Mouse (Mus musculus) thymus, adult 2 months (tissue): Measurements from ENCODE around the gene Ranbp17. TPM values are rescaled to one million over a fixed set of nuclear protein-coding genes. Genes with fewer than 3 reads are reported as not detected.

Source experiments
- DNase-seq: peaks from one replicate; pipeline ENCODE4 v3.0.0; 2021
- H3K27ac ChIP-seq: fragments of 200-500 bp; 2 replicates; pipeline ENCODE4 v1.5.1; 2012; ENCODE audit warnings: low read length, control low read depth; ENCODE audit not compliant: control insufficient read depth, insufficient read depth
- H3K27me3 ChIP-seq: fragments of 200-500 bp; 2 replicates; pipeline ENCODE4 v1.6.1; 2012; ENCODE audit warnings: mild to moderate bottlenecking, low read length, moderate library complexity, mixed read lengths; ENCODE audit not compliant: control insufficient read depth, insufficient read depth
- H3K36me3 ChIP-seq: fragments of 200-500 bp; 2 replicates; pipeline ENCODE4 v1.6.1; 2012; ENCODE audit warnings: mild to moderate bottlenecking, low read length, moderate library complexity; ENCODE audit not compliant: control insufficient read depth, insufficient read depth
- H3K4me1 ChIP-seq: fragments of 200-500 bp; replicated peaks from 2 replicates; pipeline ENCODE4 v1.6.1; 2012; ENCODE audit warnings: low read length; ENCODE audit not compliant: control insufficient read depth, insufficient read depth
- H3K4me3 ChIP-seq: fragments of 200-500 bp; 2 replicates; pipeline ENCODE4 v1.5.1; 2012; ENCODE audit warnings: mild to moderate bottlenecking, low read length, control low read depth, moderate library complexity; ENCODE audit not compliant: control insufficient read depth, insufficient read depth
- CTCF ChIP-seq: fragments of 200-500 bp; IDR thresholded peaks from 2 replicates; pipeline ENCODE4 v1.5.1; 2012; ENCODE audit warnings: mild to moderate bottlenecking, control low read depth, low read length, moderate library complexity, borderline replicate concordance; ENCODE audit not compliant: control insufficient read depth, poor library complexity, insufficient read depth; ENCODE audit errors: extremely low read depth
- POLR2A ChIP-seq: fragments of 200-500 bp; IDR thresholded peaks from 2 replicates; pipeline ENCODE4 v1.6.1; 2012; ENCODE audit warnings: mild to moderate bottlenecking, low read length, control low read depth, moderate library complexity; ENCODE audit not compliant: control insufficient read depth, poor library complexity, insufficient read depth; ENCODE audit errors: extremely low read depth
- WGBS: fragments of 180-500 bp; shearing (Covaris S2); methylation state at CpG from one replicate; pipeline ENCODE4 v1.1.7; 2018; 5-methylcytosine and 5-hydroxymethylcytosine counted together
- polyA plus RNA-seq: library from polyadenylated mRNA; depleted of rRNA; stranded (reverse); fragments of >200 nt; gene quantifications from 2 replicates; pipeline ENCODE4 v1.2.3, GENCODE M21; 2012

Gene Ranbp17
- polyA plus RNA-seq, 1 experiment: 0.30 TPM

DNA sequence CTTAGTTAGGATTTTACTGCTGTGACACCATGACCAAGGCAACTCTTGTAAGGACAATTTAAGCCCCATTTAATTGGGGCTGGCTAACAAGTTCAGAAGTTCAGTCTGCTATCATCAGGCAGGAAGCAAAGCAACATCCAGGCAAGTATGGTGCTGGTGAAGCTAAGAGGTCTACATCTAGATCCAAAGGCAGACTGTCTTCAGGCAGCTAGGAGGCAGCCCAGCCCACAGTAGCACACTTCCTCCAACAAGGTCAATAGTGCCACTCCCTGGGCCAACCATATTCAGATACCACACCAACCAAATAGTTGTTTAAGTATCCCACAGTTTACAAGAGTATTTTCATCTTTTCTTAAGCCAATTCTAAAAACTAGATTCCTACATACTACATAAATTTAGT lies 4.1 kb downstream of the Ranbp17 start:
- no peaks in the 10 kb centered on the region for H3K36me3 ChIP-seq
- H3K4me3 ChIP-seq: no peak overlapping the region
- 0 out of 2 replicates have a peak, but pooled peaks cover 3% of the 10 kb centered on the region for H3K4me1 ChIP-seq
- H3K27me3 ChIP-seq: peaks cover 6% of the 10 kb centered on the region; the same call in 1 of the 2 replicates
- DNase-seq: no peak
- TF ChIP-seq POLR2A (no peak), CTCF (no peak)
- no peak overlapping the region for H3K27ac ChIP-seq

DNA sequence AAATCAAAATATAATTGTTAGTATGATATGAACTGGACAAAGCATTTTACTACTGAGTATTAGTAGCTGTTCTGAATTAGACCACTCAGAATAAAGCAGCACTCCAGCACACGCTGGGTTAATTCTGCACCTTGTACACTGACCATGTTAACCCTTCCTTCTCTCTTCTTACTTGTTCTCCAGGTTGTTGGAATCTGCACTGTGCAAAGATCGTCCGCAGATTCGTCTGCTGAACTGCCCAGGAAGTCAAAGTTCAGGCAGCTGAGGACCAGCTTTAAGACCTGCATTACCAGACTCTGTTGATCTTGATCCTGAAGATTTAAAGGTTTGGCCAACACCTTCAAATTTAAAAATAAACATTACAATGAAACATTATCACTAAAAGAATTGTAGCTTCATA lies 27.8 kb downstream of the Ranbp17 start:
- 95% methylated on average over 4 of the region's 4 CpGs for WGBS
- no peak for TF ChIP-seq POLR2A
- no peak for TF ChIP-seq CTCF
- no peak for DNase-seq
- H3K36me3 ChIP-seq: no peaks in the 10 kb centered on the region
- no peaks in the 10 kb centered on the region for H3K27me3 ChIP-seq
- H3K4me1 ChIP-seq: no peaks in the 10 kb centered on the region
- no peak overlapping the region for H3K4me3 ChIP-seq
- no peak overlapping the region for H3K27ac ChIP-seq

DNA sequence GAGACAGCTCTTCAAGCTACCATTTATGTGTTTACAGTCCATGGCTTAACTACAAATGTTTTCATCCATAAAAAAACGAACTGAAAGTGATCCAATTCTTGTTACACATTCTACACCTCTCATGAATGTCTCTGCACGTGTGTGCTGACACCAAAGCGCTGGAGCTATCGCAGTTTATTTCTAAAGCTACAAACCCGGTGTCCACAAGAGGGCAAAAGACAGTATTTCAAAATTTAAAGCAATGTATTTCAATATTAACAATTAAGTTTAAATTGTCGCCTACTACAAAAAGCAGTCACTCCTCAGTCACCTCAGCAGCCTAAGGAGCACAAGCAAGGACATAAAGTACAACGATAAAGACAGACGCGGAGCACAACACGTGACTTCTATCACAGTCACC lies 33.1 kb downstream of the Ranbp17 start:
- Histone ChIP-seq H3K4me1 (no peaks in the 10 kb centered on the region), H3K27ac (no peak overlapping the region), H3K4me3 (no peak overlapping the region), H3K27me3 (no peaks in the 10 kb centered on the region), H3K36me3 (no peaks in the 10 kb centered on the region)
- TF ChIP-seq POLR2A (no peak), CTCF (no peak)
- DNase-seq: no peak
- 90% methylated on average over 10 of the region's 10 CpGs for WGBS

DNA sequence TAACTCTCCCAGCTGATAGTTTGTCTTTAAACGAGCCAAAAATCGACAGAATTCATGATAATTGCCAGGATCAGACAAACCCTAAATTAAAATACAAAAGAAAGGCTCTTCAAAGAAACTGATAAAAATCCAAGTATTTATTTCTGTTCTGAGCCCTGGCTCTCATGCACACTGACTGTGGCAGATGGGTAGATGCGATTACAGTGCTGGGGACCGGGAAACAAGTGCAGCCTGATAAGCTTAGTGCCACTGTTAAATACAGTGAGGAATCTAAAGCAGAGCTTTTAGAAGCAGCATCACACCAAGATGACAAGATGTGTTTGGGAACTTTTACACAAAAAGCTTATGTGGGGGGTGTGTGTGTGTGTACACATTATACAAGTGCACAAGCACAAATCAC lies 34.3 kb downstream of the Ranbp17 start:
- TF ChIP-seq POLR2A: no peak
- TF ChIP-seq CTCF: no peak
- H3K27me3 ChIP-seq: no peaks in the 10 kb centered on the region
- no peak overlapping the region for H3K27ac ChIP-seq
- H3K36me3 ChIP-seq: no peaks in the 10 kb centered on the region
- H3K4me1 ChIP-seq: no peaks in the 10 kb centered on the region
- no peak overlapping the region for H3K4me3 ChIP-seq
- 96% methylated on average over 4 of the region's 4 CpGs for WGBS
- DNase-seq: no peak

DNA sequence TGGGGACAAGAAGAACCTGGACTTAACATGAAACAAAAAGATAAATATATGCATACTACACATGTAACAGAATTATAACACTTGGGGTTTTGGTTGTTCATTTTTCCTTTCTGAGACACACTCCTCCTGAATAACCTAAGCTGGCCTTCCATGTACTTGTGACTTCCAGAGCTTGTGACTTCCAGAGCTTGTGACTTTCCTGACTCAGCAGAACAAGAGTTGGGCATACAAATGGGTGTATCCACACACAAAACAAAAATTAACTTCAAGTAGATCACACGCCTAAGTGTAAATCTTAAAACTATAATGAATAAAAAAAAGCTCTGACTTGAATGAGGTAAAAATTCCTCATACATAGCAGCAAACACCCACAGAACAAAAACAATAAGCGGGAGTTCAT lies 36.9 kb downstream of the Ranbp17 start:
- DNase-seq: no peak
- H3K27ac ChIP-seq: no peak overlapping the region
- H3K27me3 ChIP-seq: no peaks in the 10 kb centered on the region
- H3K4me1 ChIP-seq: no peaks in the 10 kb centered on the region
- H3K36me3 ChIP-seq: no peaks in the 10 kb centered on the region
- 93% methylated on average over 2 of the region's 2 CpGs for WGBS
- TF ChIP-seq POLR2A (no peak), CTCF (no peak)
- no peak overlapping the region for H3K4me3 ChIP-seq

DNA sequence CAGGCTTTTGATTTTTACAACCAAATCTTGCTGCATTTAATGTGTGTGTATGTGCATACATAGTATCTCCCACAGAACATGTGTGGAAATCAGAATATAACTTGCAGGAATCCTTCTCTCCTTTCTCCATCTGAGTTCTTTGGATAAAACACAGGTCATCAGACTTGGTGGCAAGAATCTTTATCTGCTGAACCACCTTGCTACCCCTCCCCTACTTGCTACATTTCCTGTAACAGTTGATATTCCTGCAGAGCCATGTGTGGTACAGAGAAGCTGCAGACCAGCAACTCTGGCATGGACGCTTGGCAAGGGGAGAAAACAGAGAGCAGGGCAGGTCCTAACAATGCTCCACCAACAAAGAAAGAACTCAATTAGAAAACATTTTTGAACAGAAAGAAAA lies 52.4 kb downstream of the Ranbp17 start:
- H3K27ac ChIP-seq: no peak overlapping the region
- H3K4me3 ChIP-seq: no peak overlapping the region
- WGBS: 90% methylated on average over 1 of the region's 1 CpGs

DNA sequence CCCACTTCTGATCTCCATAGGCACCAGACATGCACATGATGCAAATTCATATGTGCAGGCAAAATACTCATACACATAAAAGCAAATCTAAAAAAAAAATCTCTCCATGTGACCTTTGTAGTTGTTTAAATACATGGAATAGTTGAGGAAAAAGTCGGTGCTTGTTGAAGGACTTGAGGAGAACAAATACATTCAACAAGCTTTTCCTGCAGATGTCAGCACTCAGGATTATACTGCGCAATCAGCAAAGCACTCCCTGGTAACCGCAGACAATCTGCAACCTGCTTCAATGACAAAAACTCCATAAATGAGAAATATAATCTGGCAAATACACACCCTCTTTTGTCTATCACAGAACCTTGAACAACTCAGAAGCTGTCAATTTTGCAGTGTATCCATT lies 59.5 kb downstream of the Ranbp17 start:
- H3K4me1 ChIP-seq: no peaks in the 10 kb centered on the region
- no peaks in the 10 kb centered on the region for H3K36me3 ChIP-seq
- no peak for DNase-seq
- H3K4me3 ChIP-seq: no peak overlapping the region
- H3K27me3 ChIP-seq: no peaks in the 10 kb centered on the region
- WGBS: 88% methylated on average over 3 of the region's 3 CpGs
- no peak overlapping the region for H3K27ac ChIP-seq
- no peak for TF ChIP-seq CTCF
- no peak for TF ChIP-seq POLR2A

More for the DNA sequence above, 52.4 kb downstream of the Ranbp17 start:
- DNase-seq: no peak
- H3K4me1 ChIP-seq: no peaks in the 10 kb centered on the region
- TF ChIP-seq POLR2A: no peak
- TF ChIP-seq CTCF: no peak
- H3K36me3 ChIP-seq: no peaks in the 10 kb centered on the region
- H3K27me3 ChIP-seq: no peaks in the 10 kb centered on the region
